Mouse (Mus musculus): ENCODE measurements around the gene F2.

DNA sequence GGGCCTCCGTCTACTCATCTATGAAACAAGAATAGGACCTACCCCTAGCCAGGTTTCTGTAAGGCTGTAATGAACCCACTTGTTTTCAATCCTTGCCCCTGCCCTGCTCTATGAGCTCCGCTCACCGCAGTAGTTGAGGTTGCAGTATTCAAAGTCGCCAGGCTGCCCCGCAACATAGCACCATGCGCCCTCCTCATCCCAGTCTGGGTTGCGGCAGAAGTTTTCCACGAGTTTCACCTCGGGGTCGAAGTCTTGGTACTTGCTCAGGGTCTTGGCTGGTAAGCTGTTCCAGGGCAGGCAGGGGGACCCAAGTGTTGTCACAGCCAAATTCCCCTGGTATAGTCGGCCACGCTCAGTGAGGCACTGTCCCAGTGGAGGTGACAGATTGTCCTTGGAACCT, 5.8 kb downstream of the F2 start:
- no peak for TF ChIP-seq CTCF (IDR thresholded peaks at IDR 0.05; ENCODE audit: control insufficient read depth, insufficient read depth, insufficient replicate concordance, low read depth, low read length)
- TF ChIP-seq POLR2A (IDR thresholded peaks at IDR 0.05; ENCODE audit: control insufficient read depth, low read depth, low read length) = no peak
